Mouse (Mus musculus) embryonic facial prominence, embryonic 11.5 days (tissue): Measurements from ENCODE around the gene Tnks2. TPM values are rescaled to one million over a fixed set of nuclear protein-coding genes. Genes with fewer than 3 reads are reported as not detected.
"Not testable (repeated sequence)": the region's sequence is repeated elsewhere in the genome, so short reads cannot be mapped to it uniquely, and the experiment has no call there.

Experiments used
- ATAC-seq: fragments of 200-750 bp; cut with Nextera tagmentation; replicated peaks from 2 replicates; pipeline ENCODE4 v1.8.0; 2017; ENCODE audit warnings: low read depth; ENCODE audit not compliant: insufficient number of reproducible peaks, low FRiP score, low TSS enrichment
- DNase-seq: peaks from one replicate; pipeline ENCODE4 v3.0.0-alpha.2; 2015; ENCODE audit warnings: low spot score
- H3K27ac ChIP-seq: fragments of 300-500 bp; sonication (generic); replicated peaks from 2 replicates; pipeline ENCODE4 v1.5.1; 2014; ENCODE audit warnings: mild to moderate bottlenecking, low read depth, low read length, control low read depth
- H3K27me3 ChIP-seq: fragments of 300-500 bp; sonication (generic); 2 replicates; pipeline ENCODE4 v1.6.1; 2014; ENCODE audit warnings: mild to moderate bottlenecking, low read length, moderate library complexity, mixed read lengths; ENCODE audit not compliant: control insufficient read depth, insufficient read depth
- H3K36me3 ChIP-seq: fragments of 300-500 bp; sonication (generic); replicated peaks from 2 replicates; pipeline ENCODE4 v1.6.1; 2014; ENCODE audit warnings: low read depth, mild to moderate bottlenecking, low read length, moderate library complexity, mixed read lengths; ENCODE audit not compliant: control insufficient read depth, insufficient read depth
- H3K4me1 ChIP-seq: fragments of 300-500 bp; sonication (generic); 2 replicates; pipeline ENCODE4 v1.6.1; 2014; ENCODE audit warnings: low read length, mixed read lengths; ENCODE audit not compliant: control insufficient read depth, insufficient read depth
- H3K4me2 ChIP-seq: fragments of 300-500 bp; sonication (generic); 2 replicates; pipeline ENCODE4 v1.6.1; 2014; ENCODE audit warnings: low read depth, mild to moderate bottlenecking, control low read depth, low read length, moderate library complexity
- H3K4me3 ChIP-seq: fragments of 300-500 bp; sonication (generic); 2 replicates; pipeline ENCODE4 v1.5.1; 2014; ENCODE audit warnings: low read depth, low read length, control low read depth
- H3K9ac ChIP-seq: fragments of 300-500 bp; sonication (generic); replicated peaks from 2 replicates; pipeline ENCODE4 v1.6.1; 2014; ENCODE audit warnings: mild to moderate bottlenecking, control low read depth, low read length
- H3K9me3 ChIP-seq: fragments of 300-500 bp; sonication (generic); replicated peaks from 2 replicates; pipeline ENCODE4 v1.6.1; 2016; ENCODE audit warnings: mild to moderate bottlenecking, low read length, inconsistent platforms, mixed read lengths; ENCODE audit not compliant: control insufficient read depth
- WGBS: fragments of 180-500 bp; shearing (Covaris S2); extraction: QIAGEN DNeasy Blood & Tissue Kit; methylation state at CpG from one replicate; pipeline ENCODE4 v1.1.7; 2014; 5-methylcytosine and 5-hydroxymethylcytosine counted together
- polyA plus RNA-seq: library from polyadenylated mRNA; unstranded; fragments of >200 nt; fragmentation: Nextera tagmentation; extraction: Ambion mirVana; gene quantifications from 2 replicates; pipeline ENCODE4 v1.2.1, GENCODE M21; 2014

Tnks2 gene
- polyA plus RNA-seq, 1 experiment from 2014 or later, result 92.3 TPM

DNA sequence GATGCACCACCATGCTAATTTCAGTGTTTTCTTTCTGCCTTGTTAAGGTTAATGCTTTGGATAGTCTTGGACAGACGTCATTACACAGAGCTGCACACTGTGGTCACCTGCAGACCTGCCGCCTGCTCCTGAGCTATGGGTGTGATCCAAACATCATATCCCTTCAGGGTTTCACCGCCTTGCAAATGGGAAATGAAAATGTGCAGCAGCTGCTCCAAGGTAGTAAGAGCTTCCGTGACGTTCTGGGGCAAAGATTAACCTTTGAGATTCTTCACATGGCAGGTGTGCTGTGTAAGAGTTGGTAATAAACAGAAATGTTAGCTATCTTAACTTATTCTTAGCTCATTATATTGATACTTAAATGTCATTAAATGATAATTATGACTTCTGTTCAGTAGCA, 31.9 kb downstream of the Tnks2 start:
- peaks cover 17% of the 10 kb centered on the region for H3K36me3 ChIP-seq
- no peak overlapping the region for H3K27ac ChIP-seq
- no peak for DNase-seq
- ATAC-seq, result no peak
- H3K4me1 ChIP-seq, result no peaks in the 10 kb centered on the region
- H3K4me2 ChIP-seq, result no peak overlapping the region
- H3K9me3 ChIP-seq, result no peaks in the 10 kb centered on the region
- no peaks in the 10 kb centered on the region for H3K27me3 ChIP-seq
- no peak overlapping the region for H3K9ac ChIP-seq
- no peak overlapping the region for H3K4me3 ChIP-seq
- 90% methylated on average over 5 of the region's 5 CpGs for WGBS

- DNase-seq (no peak), ATAC-seq (no peak)
- H3K4me1 ChIP-seq, result no peaks in the 10 kb centered on the region
- H3K9me3 ChIP-seq, result no peaks in the 10 kb centered on the region
- H3K36me3 ChIP-seq, result peaks cover 12% of the 10 kb centered on the region
- no peaks in the 10 kb centered on the region for H3K27me3 ChIP-seq
- WGBS, result 91% methylated on average over 8 of the region's 8 CpGs
- no peak overlapping the region for H3K27ac ChIP-seq
- H3K4me2 ChIP-seq, result no peak overlapping the region
- H3K9ac ChIP-seq, result no peak overlapping the region
- H3K4me3 ChIP-seq, result no peak overlapping the region
These were observed 33.4 kb downstream of the Tnks2 start for GRCm38 (mm10) chr19:36867416-36867815.

DNA sequence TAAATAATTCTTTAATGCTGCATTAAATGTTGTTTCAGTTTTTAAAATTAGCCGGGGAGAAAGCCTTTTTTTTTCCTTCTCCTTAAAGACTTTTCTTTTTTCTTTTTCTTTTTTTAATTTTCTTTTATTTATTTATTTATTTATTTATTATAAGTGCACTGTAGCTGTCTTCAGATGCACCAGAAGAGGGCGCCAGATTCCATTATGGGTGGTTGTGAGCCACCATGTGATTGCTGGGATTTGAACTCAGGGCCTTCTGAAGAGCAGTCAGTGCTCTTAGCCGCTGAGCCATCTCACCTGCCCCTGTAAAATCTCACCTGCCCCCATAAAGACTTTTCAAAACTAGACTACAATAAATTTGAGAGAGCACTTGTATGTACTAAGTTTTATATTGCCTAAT, 34.6 kb downstream of the Tnks2 start:
- H3K36me3 ChIP-seq, result peaks cover 15% of the 10 kb centered on the region
- not testable (repeated sequence) for DNase-seq, H3K27ac ChIP-seq, ATAC-seq, H3K27me3 ChIP-seq, H3K9me3 ChIP-seq, H3K4me3 ChIP-seq, H3K4me2 ChIP-seq, H3K4me1 ChIP-seq, H3K9ac ChIP-seq
- 74% methylated on average over 3 of the region's 3 CpGs for WGBS

- Histone ChIP-seq H3K4me1 (no peaks in the 10 kb centered on the region), H3K36me3 (peaks cover 6% of the 10 kb centered on the region), H3K4me3 (no peak overlapping the region), H3K9me3 (no peaks in the 10 kb centered on the region), H3K9ac (no peak overlapping the region), H3K27me3 (no peaks in the 10 kb centered on the region), H3K4me2 (no peak overlapping the region), H3K27ac (no peak overlapping the region)
- WGBS, result 85% methylated on average over 2 of the region's 2 CpGs
- DNase-seq, result no peak
- no peak for ATAC-seq
These were observed 40.6 kb downstream of the Tnks2 start for GRCm38 (mm10) chr19:36874651-36875050.

DNA sequence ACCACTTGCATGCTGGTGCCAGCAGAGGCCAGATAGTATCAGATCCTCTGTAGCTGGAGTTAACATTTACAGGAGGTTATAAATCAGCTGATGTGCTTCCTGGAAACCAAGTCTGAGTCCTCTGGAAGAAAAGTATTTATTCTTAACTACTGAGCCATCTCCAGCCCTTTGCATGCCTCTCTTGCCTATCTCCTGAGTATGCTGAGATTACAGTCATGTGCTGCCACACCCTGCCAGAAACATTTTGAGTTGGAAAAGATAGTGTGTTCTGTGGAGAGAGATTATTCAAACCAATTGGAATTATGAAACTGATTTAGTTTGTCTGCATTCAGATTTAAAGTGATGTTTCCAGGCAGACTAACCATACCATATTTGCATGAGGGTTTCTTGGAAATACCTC, 43.3 kb downstream of the Tnks2 start:
- Histone ChIP-seq H3K27ac (no peak overlapping the region), H3K36me3 (peaks cover 6% of the 10 kb centered on the region), H3K4me1 (no peaks in the 10 kb centered on the region), H3K4me2 (no peak overlapping the region), H3K27me3 (no peaks in the 10 kb centered on the region), H3K4me3 (no peak overlapping the region), H3K9ac (no peak overlapping the region), H3K9me3 (no peaks in the 10 kb centered on the region)
- DNase-seq, result no peak
- no peak for ATAC-seq

GRCm38 (mm10) chr19:36878743-36879495, 44.9 kb downstream of the Tnks2 start:
- ATAC-seq, result no peak
- Histone ChIP-seq H3K9ac (no peak overlapping the region), H3K4me1 (no peaks in the 10 kb centered on the region), H3K27ac (no peak overlapping the region), H3K36me3 (peaks cover 6% of the 10 kb centered on the region), H3K27me3 (no peaks in the 10 kb centered on the region), H3K4me3 (no peak overlapping the region), H3K9me3 (no peaks in the 10 kb centered on the region), H3K4me2 (no peak overlapping the region)
- DNase-seq, result no peak
- 82% methylated on average over 11 of the region's 11 CpGs for WGBS

DNA sequence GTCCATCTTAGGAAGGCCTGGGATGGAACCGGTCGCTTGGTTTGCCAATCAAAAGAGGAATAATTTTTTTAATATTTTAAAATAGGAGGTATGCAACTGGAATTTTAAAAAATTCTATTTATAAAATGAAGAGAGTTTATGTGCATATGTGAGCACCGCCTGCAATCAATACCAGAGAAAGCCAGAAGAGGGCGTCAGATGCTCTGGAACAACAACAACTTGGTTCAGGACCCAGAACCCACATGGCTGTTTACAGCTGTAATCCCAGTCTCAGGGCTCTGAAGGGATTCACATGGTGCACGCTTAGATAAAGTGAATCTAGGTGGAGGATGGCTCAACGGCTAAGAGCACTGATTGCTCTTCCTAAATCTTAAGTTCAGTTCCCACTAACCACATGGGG, 49.1 kb downstream of the Tnks2 start:
- H3K9ac ChIP-seq, result no peak overlapping the region
- H3K9me3 ChIP-seq, result no peaks in the 10 kb centered on the region
- H3K4me3 ChIP-seq, result no peak overlapping the region
- no peak for ATAC-seq
- peak; percentile 58 for DNase-seq
- H3K36me3 ChIP-seq, result peaks cover 12% of the 10 kb centered on the region
- H3K27ac ChIP-seq, result no peak overlapping the region
- H3K4me2 ChIP-seq, result no peak overlapping the region
- 80% methylated on average over 6 of the region's 6 CpGs for WGBS
- no peaks in the 10 kb centered on the region for H3K27me3 ChIP-seq
- H3K4me1 ChIP-seq, result no peaks in the 10 kb centered on the region

DNA sequence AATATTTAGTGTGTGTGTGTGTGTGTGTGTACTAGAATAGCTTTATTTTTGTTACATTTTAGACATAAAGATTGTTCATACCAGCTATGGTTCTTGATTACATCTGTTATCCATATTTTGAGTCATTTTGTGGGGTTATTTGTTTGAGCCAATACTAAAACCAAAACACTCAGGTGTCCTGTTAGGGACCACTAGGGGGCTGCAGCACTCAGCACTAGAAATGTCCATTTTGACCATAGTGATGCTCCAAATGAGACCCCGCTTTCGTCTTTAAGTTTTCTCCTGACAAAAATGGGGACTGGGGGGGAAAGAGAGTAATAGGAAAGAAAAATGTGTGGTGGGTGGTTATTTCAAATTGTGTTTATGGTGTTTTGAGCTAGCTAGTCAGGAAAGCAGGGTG, 52.3 kb downstream of the Tnks2 start:
- DNase-seq (peak; percentile 59), ATAC-seq (no peak)
- no peak overlapping the region for H3K9ac ChIP-seq
- no peaks in the 10 kb centered on the region for H3K9me3 ChIP-seq
- H3K36me3 ChIP-seq, result peaks cover 9% of the 10 kb centered on the region
- H3K27me3 ChIP-seq, result no peaks in the 10 kb centered on the region
- no peaks in the 10 kb centered on the region for H3K4me1 ChIP-seq
- no peak overlapping the region for H3K4me2 ChIP-seq
- H3K4me3 ChIP-seq, result no peak overlapping the region
- no peak overlapping the region for H3K27ac ChIP-seq
- WGBS, result 86% methylated on average over 2 of the region's 2 CpGs
